Mouse (Mus musculus): ENCODE measurements at regions not wholly inside any gene's neighbourhood (a gene's known extent, or its start where the extent isn't known, plus 50 kb on each side); places are given as distances from the start of the nearest gene placed in this dataset.

DNA sequence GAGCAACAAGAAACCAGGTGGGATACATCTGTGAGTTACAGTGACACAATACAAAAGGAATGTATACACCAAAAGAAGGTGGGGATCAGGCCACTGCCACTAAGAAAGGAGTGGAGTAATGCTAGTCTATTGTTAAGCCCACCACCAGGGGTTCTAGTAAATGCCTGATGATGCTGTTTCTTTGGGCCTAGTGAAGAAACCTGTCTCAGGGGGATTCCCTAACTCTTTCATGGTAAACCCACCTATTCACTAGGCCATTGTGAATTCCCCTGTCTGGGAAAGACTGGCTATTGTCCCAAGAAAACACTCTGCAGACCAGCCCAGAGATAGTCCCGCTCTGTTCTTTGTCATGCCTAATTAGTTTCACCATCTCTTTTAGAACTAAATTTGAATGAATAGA is 368.2 kb downstream of the Wdr20rt start:
- DNase-seq (ENCODE audit: low spot score) = no peak

DNA sequence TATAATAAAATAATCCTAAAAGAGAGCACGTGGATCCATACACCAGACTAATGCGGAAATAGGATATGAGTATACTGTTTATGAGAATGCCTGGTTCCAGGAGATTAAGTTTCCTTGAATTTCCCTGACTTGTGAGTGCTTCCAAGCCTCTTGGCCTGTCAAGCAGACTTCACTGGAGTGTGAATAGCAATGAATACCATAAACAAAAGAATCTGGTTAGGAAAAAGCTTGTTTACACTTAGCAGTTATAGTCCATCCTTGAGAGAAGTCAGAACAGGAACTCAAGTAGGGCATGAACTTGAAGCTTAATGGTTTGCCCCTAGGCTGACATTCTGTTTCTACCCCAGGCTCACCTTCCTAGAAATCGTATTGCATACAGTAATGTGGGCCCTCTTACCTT is 368.8 kb downstream of the Wdr20rt start:
- DNase-seq (ENCODE audit: low spot score) = no peak

DNA sequence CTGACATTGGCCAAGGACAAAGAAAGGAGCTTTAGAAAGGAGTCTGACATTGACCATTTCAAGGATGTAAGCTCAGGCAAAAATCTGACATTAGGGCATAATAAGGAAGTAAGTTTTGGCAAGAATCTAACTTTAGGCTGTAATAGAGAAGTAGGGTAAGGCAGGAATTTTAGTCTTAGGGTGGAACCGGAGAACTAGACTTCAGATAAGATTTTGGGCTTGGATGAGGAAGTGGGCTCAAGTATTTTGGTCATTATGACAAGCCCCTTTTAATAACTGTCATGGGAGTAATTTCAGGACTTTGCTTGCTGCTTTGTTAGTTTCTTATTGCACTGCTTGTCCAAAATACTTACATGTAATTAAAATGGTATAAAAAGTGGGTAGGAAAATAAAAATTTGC is 418.9 kb downstream of the Wdr20rt start:
- DNase-seq (ENCODE audit: low spot score) = no peak

GRCm38 (mm10) chr12:65656772-65657171 is 431.5 kb downstream of the Wdr20rt start:
- no peak for DNase-seq (ENCODE audit: low spot score)

GRCm38 (mm10) chr12:65671673-65672072 is 446.4 kb downstream of the Wdr20rt start:
- no peak for DNase-seq (ENCODE audit: low spot score)

GRCm38 (mm10) chr12:65673193-65673592 is 447.9 kb downstream of the Wdr20rt start:
- no peak for DNase-seq (ENCODE audit: low spot score)

DNA sequence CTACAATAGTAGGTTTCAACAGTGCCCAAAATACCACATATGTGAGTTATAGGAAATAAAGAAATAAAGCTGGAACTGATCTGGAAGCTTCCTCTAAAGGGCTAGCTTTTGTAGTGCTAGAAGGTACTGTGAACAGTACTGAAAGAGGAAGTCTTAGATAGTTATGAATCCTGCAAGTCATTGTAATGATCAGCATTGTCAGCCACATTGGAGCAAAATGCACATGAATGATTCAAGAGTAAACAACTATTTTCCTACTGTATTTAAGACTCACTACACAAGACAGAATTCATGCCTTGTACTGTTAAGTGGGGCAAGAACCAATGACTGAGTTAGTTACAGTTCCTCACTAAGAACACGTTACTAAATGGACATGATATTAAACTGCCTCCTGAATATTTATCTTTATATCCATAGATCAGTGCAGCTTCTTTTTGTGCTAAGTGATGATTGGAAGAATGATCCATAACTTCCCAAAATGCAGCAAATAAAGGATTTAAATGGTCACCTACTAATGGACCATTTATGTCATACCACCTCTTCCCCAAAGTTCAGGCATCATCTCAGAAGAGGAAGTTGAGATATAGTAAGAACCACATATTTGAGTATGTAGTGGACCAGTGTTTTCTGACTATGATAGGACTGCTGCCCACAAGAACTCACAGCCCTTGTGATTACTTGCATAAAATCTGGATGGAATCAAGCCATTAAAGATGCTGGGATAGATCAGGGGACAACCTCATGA is 449.8 kb downstream of the Wdr20rt start:
- DNase-seq (ENCODE audit: low spot score) = no peak

DNA sequence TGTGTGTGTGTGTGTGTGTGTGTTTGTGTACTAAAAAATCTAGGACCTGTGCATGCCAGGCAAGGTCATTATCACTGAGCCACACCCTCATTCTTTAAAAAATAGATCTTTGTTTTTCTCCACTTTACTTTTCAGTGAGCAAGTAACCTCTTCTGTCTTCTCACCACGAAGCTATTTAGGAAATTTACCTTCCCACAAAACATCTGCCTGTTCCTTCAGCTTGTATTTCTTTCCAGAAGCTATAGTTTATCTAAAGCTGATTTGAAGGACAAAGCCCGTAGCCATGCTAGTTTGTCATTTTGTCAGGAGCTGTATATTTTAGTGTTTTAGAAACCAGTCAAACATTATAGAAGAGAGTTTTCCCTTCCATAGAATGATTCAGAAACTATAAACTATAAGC is 455.0 kb downstream of the Wdr20rt start:
- no peak for DNase-seq (ENCODE audit: low spot score)

DNA sequence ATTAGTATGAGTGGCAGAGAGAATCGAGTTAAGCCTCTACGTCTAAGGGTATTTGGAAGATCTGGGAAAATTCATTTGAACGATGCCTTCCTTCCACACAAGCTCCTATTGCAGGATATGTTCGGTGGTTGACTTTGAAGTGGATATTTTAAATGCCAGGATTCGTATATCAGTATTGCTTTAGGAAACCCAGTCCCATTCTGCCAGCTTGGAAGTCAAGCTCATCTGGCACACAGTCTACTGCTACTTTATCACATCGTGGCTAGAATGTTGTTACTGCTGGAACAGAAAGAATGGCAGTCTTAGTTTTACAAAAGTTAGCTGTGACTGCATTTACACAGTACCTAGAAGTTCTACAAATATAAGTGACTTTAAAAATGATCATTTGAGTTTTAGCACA is 456.5 kb downstream of the Wdr20rt start:
- DNase-seq (ENCODE audit: low spot score) = no peak

GRCm38 (mm10) chr12:65704985-65705384 is 479.7 kb downstream of the Wdr20rt start:
- DNase-seq (ENCODE audit: low spot score) = no peak

GRCm38 (mm10) chr12:65712304-65712703 is 487.0 kb downstream of the Wdr20rt start:
- no peak for DNase-seq (ENCODE audit: low spot score)
